Mouse (Mus musculus): ENCODE results near the gene Hist3h2a. TPM values are rescaled to one million over a fixed set of nuclear protein-coding genes. Genes with fewer than 3 reads are reported as not detected.

The Hist3h2a gene
- polyA plus RNA-seq, 1 experiment from 2014 or later = 28.4 TPM

- ATAC-seq (ENCODE audit: insufficient number of reproducible peaks, low FRiP score) = peak; percentile 75
- H3K4me1 ChIP-seq (replicated peaks) = peaks cover 16% of the 10 kb centered on the region; the same call in 1 of the 2 replicates
- peak overlapping the region; percentile 62 for H3K4me2 ChIP-seq
- H3K27ac ChIP-seq (ENCODE audit: poor library complexity, severe bottlenecking) = peak overlapping the region; percentile 55
- H3K27me3 ChIP-seq (replicated peaks) = peaks cover 6% of the 10 kb centered on the region; the same call in 1 of the 2 replicates
- peaks cover 20% of the 10 kb centered on the region for H3K36me3 ChIP-seq
- peak overlapping the region; percentile 39 for H3K4me3 ChIP-seq
- H3K9ac ChIP-seq = peak overlapping the region; percentile 43
- 25% methylated on average over 20 of the region's 20 CpGs for WGBS
- H3K9me3 ChIP-seq (replicated peaks) = no peaks in the 10 kb centered on the region
Measured at GRCm38 (mm10) chr11:58927790-58928651, 26.5 kb upstream of the Hist3h2a start.

GRCm38 (mm10) chr11:58929055-58929454 lies 25.4 kb upstream of the Hist3h2a start:
- 57% methylated on average over 4 of the region's 4 CpGs for WGBS
- Histone ChIP-seq H3K9ac (no peak overlapping the region), H3K9me3 (replicated peaks) (no peaks in the 10 kb centered on the region), H3K4me3 (no peak overlapping the region), H3K4me1 (replicated peaks) (peaks cover 16% of the 10 kb centered on the region; the same call in 1 of the 2 replicates), H3K4me2 (no peak overlapping the region), H3K27ac (ENCODE audit: poor library complexity, severe bottlenecking) (no peak overlapping the region), H3K36me3 (peaks cover 30% of the 10 kb centered on the region), H3K27me3 (replicated peaks) (no peaks in the 10 kb centered on the region; the same call in 1 of the 2 replicates)
- ATAC-seq (ENCODE audit: insufficient number of reproducible peaks, low FRiP score) = no peak

GRCm38 (mm10) chr11:58929641-58930040 lies 24.8 kb upstream of the Hist3h2a start:
- peaks cover 16% of the 10 kb centered on the region; the same call in 1 of the 2 replicates for H3K4me1 ChIP-seq (replicated peaks)
- WGBS = 48% methylated on average over 3 of the region's 3 CpGs
- H3K4me3 ChIP-seq = no peak overlapping the region
- H3K27me3 ChIP-seq (replicated peaks) = no peaks in the 10 kb centered on the region; the same call in 1 of the 2 replicates
- H3K4me2 ChIP-seq = no peak overlapping the region
- H3K9ac ChIP-seq = no peak overlapping the region
- H3K27ac ChIP-seq (ENCODE audit: poor library complexity, severe bottlenecking) = no peak overlapping the region
- no peak for ATAC-seq (ENCODE audit: insufficient number of reproducible peaks, low FRiP score)
- no peaks in the 10 kb centered on the region for H3K9me3 ChIP-seq (replicated peaks)
- peaks cover 36% of the 10 kb centered on the region for H3K36me3 ChIP-seq

DNA sequence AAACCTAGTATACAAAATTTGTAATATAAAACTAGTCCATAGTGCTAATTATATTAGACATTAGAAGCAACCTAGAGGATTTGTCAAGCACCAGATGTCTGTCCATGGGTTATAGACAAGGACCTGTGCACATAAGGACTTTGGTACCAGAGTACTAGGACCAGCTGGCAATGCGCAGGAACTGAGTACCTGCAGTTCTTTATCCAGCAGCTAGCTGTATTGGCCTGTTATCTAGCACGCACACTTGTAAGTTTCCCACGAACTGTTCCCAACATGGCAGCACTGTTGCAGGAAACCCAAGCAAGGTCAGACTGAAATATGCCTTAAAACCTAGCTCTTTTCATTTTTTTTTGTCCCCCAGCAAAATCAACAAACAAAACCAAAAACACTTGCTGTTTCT lies 24.2 kb upstream of the Hist3h2a start:
- WGBS = 76% methylated on average over 3 of the region's 3 CpGs

GRCm38 (mm10) chr11:58931576-58931975 lies 22.9 kb upstream of the Hist3h2a start:
- WGBS = 69% methylated on average over 4 of the region's 4 CpGs
- Histone ChIP-seq H3K4me1 (replicated peaks) (peaks cover 18% of the 10 kb centered on the region), H3K9me3 (replicated peaks) (no peaks in the 10 kb centered on the region), H3K36me3 (peaks cover 50% of the 10 kb centered on the region), H3K9ac (no peak overlapping the region), H3K27ac (ENCODE audit: poor library complexity, severe bottlenecking) (no peak overlapping the region), H3K27me3 (replicated peaks) (no peaks in the 10 kb centered on the region), H3K4me2 (no peak overlapping the region), H3K4me3 (no peak overlapping the region)
- no peak for ATAC-seq (ENCODE audit: insufficient number of reproducible peaks, low FRiP score)

More for the DNA sequence above, 24.2 kb upstream of the Hist3h2a start:
- H3K27ac ChIP-seq (ENCODE audit: poor library complexity, severe bottlenecking) = no peak overlapping the region
- H3K9me3 ChIP-seq (replicated peaks) = no peaks in the 10 kb centered on the region
- H3K36me3 ChIP-seq = peaks cover 40% of the 10 kb centered on the region
- no peak overlapping the region for H3K9ac ChIP-seq
- no peak overlapping the region for H3K4me3 ChIP-seq
- H3K4me1 ChIP-seq (replicated peaks) = peaks cover 16% of the 10 kb centered on the region; the same call in 1 of the 2 replicates
- no peak overlapping the region for H3K4me2 ChIP-seq
- no peak for ATAC-seq (ENCODE audit: insufficient number of reproducible peaks, low FRiP score)
- no peaks in the 10 kb centered on the region; the same call in 1 of the 2 replicates for H3K27me3 ChIP-seq (replicated peaks)

DNA sequence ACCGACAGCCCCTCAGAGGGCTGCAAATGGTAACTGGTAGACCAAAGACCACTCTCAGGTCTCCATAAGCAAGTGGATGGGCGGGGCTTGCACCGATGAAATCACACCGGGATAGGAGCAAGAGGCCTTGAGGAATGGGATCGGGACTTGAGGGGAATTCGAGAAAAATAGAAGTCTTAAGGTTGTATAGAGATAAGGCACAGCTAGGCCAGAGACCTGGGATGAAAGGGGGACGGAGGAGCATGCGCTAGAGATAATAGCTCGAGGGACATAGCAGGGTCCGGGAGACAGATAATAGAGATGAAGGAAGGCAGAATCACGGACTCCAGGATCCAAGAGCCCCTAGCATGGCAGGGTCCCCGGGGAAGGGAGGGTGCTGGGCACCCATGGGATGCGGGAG lies 16.6 kb upstream of the Hist3h2a start:
- peak; percentile 12; the same call in 1 of the 2 replicates for ATAC-seq (ENCODE audit: insufficient number of reproducible peaks, low FRiP score)
- WGBS = 1% methylated on average over 13 of the region's 13 CpGs
- Histone ChIP-seq H3K4me1 (replicated peaks) (peaks cover 20% of the 10 kb centered on the region), H3K4me2 (peak overlapping the region; percentile 89), H3K27ac (ENCODE audit: poor library complexity, severe bottlenecking) (peak overlapping the region; percentile 95), H3K4me3 (peak overlapping the region; percentile 96), H3K9me3 (replicated peaks) (no peaks in the 10 kb centered on the region), H3K27me3 (replicated peaks) (0 out of 2 replicates have a peak, but pooled peaks cover 3% of the 10 kb centered on the region), H3K9ac (peak overlapping the region; percentile 97), H3K36me3 (peaks cover 38% of the 10 kb centered on the region)

GRCm38 (mm10) chr11:58938322-58939087 lies 16.0 kb upstream of the Hist3h2a start, which contains the start of gene Rnf187:
Gene Rnf187, minus strand, starts transcription at chr11:58938916.
- H3K27ac ChIP-seq (ENCODE audit: poor library complexity, severe bottlenecking) = peak within 1 kb of the TSS; percentile 95
- peak within 1 kb of the TSS; percentile 96 for H3K4me3 ChIP-seq
- peak within 1 kb of the TSS; percentile 89 for H3K4me2 ChIP-seq
- H3K27me3 ChIP-seq (replicated peaks) = peaks cover 3% of the 10 kb centered on the region
- H3K36me3 ChIP-seq = peaks cover 32% of the 10 kb centered on the region
- peaks cover 20% of the 10 kb centered on the region for H3K4me1 ChIP-seq (replicated peaks)
- peak within 1 kb of the TSS; percentile 97 for H3K9ac ChIP-seq
- H3K9me3 ChIP-seq (replicated peaks) = no peaks in the 10 kb centered on the region
- under 1% methylated on average over 95 of the region's 95 CpGs for WGBS
- peak; percentile 94 for ATAC-seq (ENCODE audit: insufficient number of reproducible peaks, low FRiP score)

GRCm38 (mm10) chr11:58939088-58939439 lies 15.4 kb upstream of the Hist3h2a start:
- H3K4me1 ChIP-seq (replicated peaks) = peaks cover 20% of the 10 kb centered on the region
- H3K9me3 ChIP-seq (replicated peaks) = no peaks in the 10 kb centered on the region
- ATAC-seq (ENCODE audit: insufficient number of reproducible peaks, low FRiP score) = no peak
- peaks cover 9% of the 10 kb centered on the region for H3K27me3 ChIP-seq (replicated peaks)
- H3K4me3 ChIP-seq = peak overlapping the region; percentile 96
- peaks cover 26% of the 10 kb centered on the region for H3K36me3 ChIP-seq
- peak overlapping the region; percentile 97 for H3K9ac ChIP-seq
- H3K27ac ChIP-seq (ENCODE audit: poor library complexity, severe bottlenecking) = peak overlapping the region; percentile 95
- H3K4me2 ChIP-seq = peak overlapping the region; percentile 89
- WGBS = 22% methylated on average over 6 of the region's 6 CpGs

DNA sequence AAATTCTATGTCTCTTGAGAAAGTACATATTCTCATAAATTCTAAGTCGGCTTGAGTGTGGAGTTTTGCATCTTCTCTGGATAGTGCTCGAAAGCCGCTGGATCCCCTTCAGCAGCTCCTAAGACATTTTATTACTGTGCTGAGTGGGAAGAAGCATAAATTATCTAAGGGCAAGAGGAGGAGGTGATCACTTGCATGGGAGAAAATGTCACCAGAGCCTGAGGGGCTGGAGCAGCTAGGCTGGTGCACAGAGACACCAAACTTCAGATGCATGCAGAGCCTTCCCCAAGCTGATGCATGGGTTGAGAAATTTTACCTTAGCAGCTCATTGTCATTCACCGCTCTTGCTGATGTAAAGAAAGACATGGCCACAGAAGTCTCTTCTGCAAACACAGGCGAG lies 10.3 kb upstream of the Hist3h2a start:
- Histone ChIP-seq H3K9me3 (replicated peaks) (no peaks in the 10 kb centered on the region), H3K4me3 (no peak overlapping the region), H3K27ac (ENCODE audit: poor library complexity, severe bottlenecking) (no peak overlapping the region), H3K27me3 (replicated peaks) (peaks cover 34% of the 10 kb centered on the region), H3K9ac (no peak overlapping the region), H3K4me2 (no peak overlapping the region), H3K36me3 (no peaks in the 10 kb centered on the region), H3K4me1 (replicated peaks) (0 out of 2 replicates have a peak, but pooled peaks cover 10% of the 10 kb centered on the region)
- ATAC-seq (ENCODE audit: insufficient number of reproducible peaks, low FRiP score) = no peak
- WGBS = 74% methylated on average over 5 of the region's 5 CpGs

- ATAC-seq (ENCODE audit: insufficient number of reproducible peaks, low FRiP score) = no peak
- 73% methylated on average over 3 of the region's 3 CpGs for WGBS
- H3K9me3 ChIP-seq (replicated peaks) = no peaks in the 10 kb centered on the region
- H3K27ac ChIP-seq (ENCODE audit: poor library complexity, severe bottlenecking) = no peak overlapping the region
- peaks cover 49% of the 10 kb centered on the region for H3K27me3 ChIP-seq (replicated peaks)
- H3K9ac ChIP-seq = no peak overlapping the region
- H3K4me2 ChIP-seq = no peak overlapping the region
- no peak overlapping the region for H3K4me3 ChIP-seq
- H3K4me1 ChIP-seq (replicated peaks) = peaks cover 10% of the 10 kb centered on the region; the same call in 1 of the 2 replicates
- H3K36me3 ChIP-seq = no peaks in the 10 kb centered on the region
Measured at GRCm38 (mm10) chr11:58947306-58947705, 7.2 kb upstream of the Hist3h2a start.
